Mouse (Mus musculus) hematopoietic multipotent progenitor cell, adult 10-12 weeks (in vitro differentiated cells): Measurements from ENCODE around the gene Hsd17b1. TPM values are rescaled to one million over a fixed set of nuclear protein-coding genes. Genes with fewer than 3 reads are reported as not detected.

Experiments
- polyA plus RNA-seq: library from polyadenylated mRNA; stranded (reverse); fragments of >175 nt; gene quantifications from 2 replicates; pipeline ENCODE4 v1.2.3, GENCODE M21; 2012; ENCODE audit warnings: low replicate concordance

Hsd17b1 gene
- polyA plus RNA-seq, result 2.1 and 2.3 TPM in 2 replicates

GRCm38 (mm10) chr11:101078121-101078520, at the start of gene Hsd17b1:
TSS of gene Hsd17b1 (plus strand) at chr11:101078411.

DNA sequence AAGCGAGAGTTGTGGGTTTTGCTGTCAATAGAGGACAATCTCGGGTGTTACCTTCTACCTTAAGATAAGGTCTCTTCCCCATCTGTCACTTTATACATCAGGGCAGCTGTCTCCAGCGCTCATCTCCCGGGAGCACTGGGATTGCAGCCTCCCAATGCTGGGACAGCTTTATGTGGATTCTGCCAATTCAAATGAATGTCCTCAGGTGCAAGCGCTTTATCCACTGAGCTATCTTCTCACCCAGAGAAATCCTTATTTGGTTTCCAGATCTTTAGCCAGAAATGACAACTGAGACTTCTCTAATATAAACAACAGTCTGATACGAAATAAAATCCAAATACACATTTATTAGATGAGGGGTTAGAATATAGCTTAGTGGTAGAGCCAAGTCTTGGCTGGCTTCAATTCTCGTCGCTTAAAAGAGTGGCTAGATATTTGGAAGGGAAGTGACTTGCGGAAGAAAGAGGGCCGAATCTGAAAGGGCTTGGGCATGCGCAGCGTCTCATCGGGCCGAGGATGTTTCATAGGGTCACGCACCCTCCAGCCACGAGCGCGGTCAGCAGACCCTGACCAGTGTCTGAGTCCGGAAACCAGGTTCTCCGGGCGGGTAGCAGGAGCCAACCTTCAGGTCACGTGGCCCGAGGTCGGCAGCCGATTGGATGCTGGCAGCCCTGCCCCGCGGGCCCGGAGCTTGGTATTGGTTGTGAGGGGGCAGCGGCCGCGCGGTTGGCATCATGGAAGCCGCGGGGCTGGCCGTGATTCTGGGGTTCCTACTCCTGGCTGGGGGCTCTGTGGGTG, 8.6 kb upstream of the Hsd17b1 start, which contains the start of gene Naglu:
Gene Naglu, plus strand, starts transcription at position 622 of the 798 bp plus-strand sequence.

DNA sequence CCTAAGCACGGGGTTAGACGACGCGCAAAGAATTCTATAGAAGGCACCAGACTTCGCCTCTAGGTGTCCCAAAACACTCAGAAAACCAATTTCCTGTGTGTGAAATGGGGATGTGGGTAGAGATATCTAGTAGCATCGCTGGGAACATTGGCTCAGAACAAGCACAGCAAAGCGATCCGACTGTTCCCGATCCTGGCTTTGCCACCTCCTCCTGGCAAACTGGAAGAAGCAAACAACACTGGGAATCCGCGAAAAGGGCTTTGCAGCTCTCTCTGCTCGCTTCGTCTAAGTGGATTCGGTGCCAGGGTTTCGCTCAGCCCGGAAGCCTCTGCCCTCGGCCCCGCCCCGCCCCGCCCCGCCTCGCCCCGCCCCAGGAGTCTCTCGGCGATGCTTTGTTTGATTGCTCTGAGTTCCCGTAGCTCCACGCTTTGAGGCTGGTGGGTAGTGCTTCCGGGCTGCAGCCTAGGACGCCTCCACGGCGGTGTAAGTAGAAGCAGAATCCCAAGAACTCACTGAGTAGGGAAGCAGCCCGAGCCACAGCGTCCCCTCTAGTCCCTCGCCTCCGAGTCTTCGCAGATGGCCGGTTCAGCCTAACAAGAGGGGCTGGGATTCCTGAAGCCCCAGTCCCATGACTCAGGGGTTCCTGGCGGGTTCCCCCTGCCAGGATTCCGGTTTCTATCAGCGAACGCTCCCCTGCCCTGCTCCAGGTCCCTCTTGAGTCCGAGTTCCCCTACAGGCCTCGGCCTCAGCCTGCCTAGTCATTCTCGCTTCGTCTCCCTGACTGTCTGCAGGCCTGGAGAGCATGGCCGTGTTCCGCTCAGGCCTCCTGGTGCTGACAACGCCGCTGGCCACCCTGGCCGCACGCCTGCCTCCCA, 4.2 kb downstream of the Hsd17b1 start, which contains the start of gene Coasy:
Gene Coasy, plus strand, starts transcription at position 358 of the 875 bp plus-strand sequence.

DNA sequence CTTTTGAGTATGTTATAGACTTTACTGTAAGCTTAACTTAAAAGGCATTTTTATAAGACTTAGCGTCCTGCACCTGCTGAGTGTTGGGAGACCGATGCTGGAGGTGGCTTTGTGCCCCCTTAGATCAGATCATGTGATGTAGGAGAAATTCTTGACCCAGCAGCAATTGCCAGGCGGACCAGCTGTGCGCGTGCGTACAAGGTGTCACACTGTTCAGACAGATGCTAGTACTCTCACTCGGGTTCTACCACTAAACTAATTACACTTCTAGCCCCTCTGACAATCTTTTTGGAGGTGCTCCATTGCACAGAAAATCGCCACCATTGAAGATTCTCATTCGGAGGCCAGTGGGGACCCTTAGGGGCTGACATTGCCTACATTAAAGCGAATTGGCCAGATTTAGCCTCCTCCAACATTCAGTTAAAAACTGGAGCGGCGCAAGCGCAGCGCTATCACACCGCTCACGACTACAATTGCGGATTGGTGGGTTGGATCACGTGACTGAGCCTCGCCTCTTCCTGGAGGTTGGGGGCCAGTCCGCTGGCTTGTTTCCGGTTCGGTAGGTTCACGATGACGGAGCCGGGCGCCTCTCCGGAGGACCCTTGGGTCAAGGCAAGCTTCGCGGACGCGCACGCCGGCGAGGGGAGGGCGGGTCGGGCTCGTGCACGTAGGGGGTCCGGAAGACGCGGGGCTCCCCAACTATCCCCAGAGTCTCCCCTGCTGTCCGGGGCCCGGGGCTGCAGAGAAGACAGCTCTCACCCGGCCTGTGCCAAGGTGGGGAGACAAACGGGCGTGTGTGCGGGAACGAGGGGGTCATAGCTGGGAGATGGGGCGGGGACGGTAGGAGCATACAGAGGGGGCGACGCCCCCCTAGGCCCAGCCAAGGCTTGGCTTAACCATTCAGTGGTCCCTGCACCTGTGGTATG, 8.8 kb downstream of the Hsd17b1 start, which contains the start of gene Mlx:
Gene Mlx, plus strand, starts transcription at position 522 of the 926 bp plus-strand sequence.

DNA sequence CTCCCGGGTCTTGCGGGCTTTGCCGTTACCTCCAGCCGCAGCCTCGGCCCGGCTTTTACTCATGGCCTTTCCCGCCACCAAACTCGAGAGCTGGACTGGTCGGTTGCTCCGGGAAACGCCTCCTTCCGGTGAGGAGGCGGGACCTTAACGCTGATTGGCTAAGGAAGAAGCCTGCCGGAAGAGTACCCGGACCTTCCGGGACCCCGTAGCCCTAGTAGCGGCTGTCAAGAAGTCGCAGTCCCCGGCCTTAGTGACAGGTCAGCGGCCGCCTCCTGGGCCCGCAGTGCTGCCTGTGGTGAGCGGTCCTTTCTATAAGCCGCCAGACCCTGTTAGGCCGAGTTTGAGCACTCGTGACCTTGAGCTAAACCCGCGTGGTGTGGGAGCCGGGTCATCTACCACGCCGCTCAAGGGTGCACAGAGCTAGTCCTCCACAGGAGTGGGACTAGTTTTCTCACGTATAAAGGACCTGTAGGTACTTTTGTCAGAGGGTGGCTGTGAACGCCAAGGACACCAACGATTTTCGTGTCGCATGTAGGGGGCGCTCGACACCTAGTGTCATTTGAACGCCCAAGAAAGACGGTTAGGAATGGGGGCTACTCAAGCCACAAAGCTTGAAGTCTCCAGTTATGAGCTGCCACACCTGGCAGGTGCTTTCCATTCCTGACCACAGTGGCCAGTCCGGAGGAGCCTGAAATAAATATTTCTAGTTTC, 17.3 kb downstream of the Hsd17b1 start, which contains the start of gene Psmc3ip:
Gene Psmc3ip, minus strand, starts transcription at position 123 of the 711 bp plus-strand sequence.

DNA sequence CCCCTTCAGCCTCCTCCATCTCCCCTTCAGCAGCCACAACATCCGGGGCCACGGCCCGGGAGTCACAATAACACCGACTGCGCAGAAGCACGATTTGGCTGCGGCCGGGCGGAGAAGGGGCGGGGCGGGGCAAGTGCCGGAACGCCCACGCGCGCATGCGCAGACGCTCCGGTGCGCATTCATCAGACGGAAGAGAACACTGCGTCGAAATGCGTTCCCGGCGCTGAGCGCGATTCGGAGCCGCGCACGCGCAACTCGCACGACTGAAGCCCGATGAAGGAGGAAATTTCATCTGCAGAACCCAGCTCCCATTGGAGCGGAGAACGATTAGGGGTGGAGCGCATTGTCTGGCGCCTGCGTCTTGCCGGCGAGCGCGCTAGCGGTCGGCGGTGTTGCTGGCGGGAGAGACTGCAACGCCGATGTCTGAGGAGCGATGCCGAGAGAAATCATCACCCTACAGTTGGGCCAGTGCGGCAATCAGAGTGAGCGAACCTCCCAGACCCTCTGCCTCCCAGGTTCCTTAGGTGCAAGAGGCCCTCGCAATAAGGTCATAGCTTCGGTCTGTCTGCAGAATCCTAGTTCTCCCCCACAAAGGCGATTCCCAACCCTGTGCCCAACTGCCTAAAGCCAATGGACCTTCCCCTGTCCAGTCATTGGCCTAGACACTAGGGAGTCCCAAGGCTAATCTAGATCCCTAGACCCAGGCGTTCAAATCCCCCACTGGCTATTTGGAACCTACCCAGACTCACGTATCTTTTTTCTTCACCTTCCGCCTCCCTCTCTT, 41.7 kb downstream of the Hsd17b1 start, which contains the start of the genes Retreg3 and Tubg1:
Gene Retreg3, minus strand, starts transcription at position 133 of the 784 bp plus-strand sequence.
Gene Tubg1, plus strand, starts transcription at position 178 of the 784 bp plus-strand sequence.

Other genes with a start within 250 kb of the Hsd17b1 start
- 50.6 and 56.2 TPM in 2 replicates for gene Stat5b, start 227.7 kb upstream of the Hsd17b1 start, polyA plus RNA-seq
- gene Stat5a, start 219.1 kb upstream of the Hsd17b1 start, polyA plus RNA-seq, result 23.5 and 32.6 TPM in 2 replicates
- gene Stat3, start 138.9 kb upstream of the Hsd17b1 start, polyA plus RNA-seq, result 79.6 and 120 TPM in 2 replicates
- gene Cavin1, start 107.5 kb upstream of the Hsd17b1 start, polyA plus RNA-seq, result 0.99 and 2.9 TPM in 2 replicates
- gene Atp6v0a1, start 69.0 kb upstream of the Hsd17b1 start, polyA plus RNA-seq, result 44.2 and 52.4 TPM in 2 replicates
- gene Naglu, start 8.4 kb upstream of the Hsd17b1 start, polyA plus RNA-seq, result 14.9 and 32.1 TPM in 2 replicates
- gene Coasy, start 4.2 kb downstream of the Hsd17b1 start, polyA plus RNA-seq, result 20.7 and 25.1 TPM in 2 replicates
- gene Mlx, start 8.9 kb downstream of the Hsd17b1 start, polyA plus RNA-seq, result 17.8 and 27.4 TPM in 2 replicates
- gene Psmc3ip, start 17.0 kb downstream of the Hsd17b1 start, polyA plus RNA-seq, result 4.1 and 8.0 TPM in 2 replicates
- 20.0 and 29.0 TPM in 2 replicates for gene Retreg3, start 41.5 kb downstream of the Hsd17b1 start, polyA plus RNA-seq
- 38.0 and 72.6 TPM in 2 replicates for gene Tubg1, start 41.5 kb downstream of the Hsd17b1 start, polyA plus RNA-seq
- gene Tubg2, start 77.5 kb downstream of the Hsd17b1 start, polyA plus RNA-seq, result 9.0 and 11.8 TPM in 2 replicates
- 0.79 and 2.3 TPM in 2 replicates for gene Cntnap1, start 92.1 kb downstream of the Hsd17b1 start, polyA plus RNA-seq
- gene Plekhh3, start 92.9 kb downstream of the Hsd17b1 start, polyA plus RNA-seq, result 4.4 and 26.2 TPM in 2 replicates
- 3.1 and 8.7 TPM in 2 replicates for gene Ccr10, start 97.0 kb downstream of the Hsd17b1 start, polyA plus RNA-seq
- 7.0 and 17.6 TPM in 2 replicates for gene Ezh1, start 148.1 kb downstream of the Hsd17b1 start, polyA plus RNA-seq
- gene Ramp2, start 167.6 kb downstream of the Hsd17b1 start, polyA plus RNA-seq, result 0.96 and 3.7 TPM in 2 replicates
- gene Vps25, start 175.3 kb downstream of the Hsd17b1 start, polyA plus RNA-seq, result 96.8 and 109 TPM in 2 replicates
- 0.94 and 2.2 TPM in 2 replicates for gene Wnk4, start 182.2 kb downstream of the Hsd17b1 start, polyA plus RNA-seq
- gene Cntd1, start 200.6 kb downstream of the Hsd17b1 start, polyA plus RNA-seq, result 0.11 TPM in 1 of 2 replicates, not detected in the other
- gene Coa3, start 200.7 kb downstream of the Hsd17b1 start, polyA plus RNA-seq, result 3.3 and 26.9 TPM in 2 replicates
- gene Becn1, start 223.9 kb downstream of the Hsd17b1 start, polyA plus RNA-seq, result 108 and 173 TPM in 2 replicates
- gene Psme3, start 237.8 kb downstream of the Hsd17b1 start, polyA plus RNA-seq, result 39.0 and 47.2 TPM in 2 replicates
- gene Aoc2, start 246.7 kb downstream of the Hsd17b1 start, polyA plus RNA-seq, result 7.3 and 9.0 TPM in 2 replicates